Mouse (Mus musculus): Measurements from ENCODE around the gene Ube4a. TPM values are rescaled to one million over a fixed set of nuclear protein-coding genes. Genes with fewer than 3 reads are reported as not detected.

Ube4a gene
- total RNA-seq, 1 experiment from 2014 or later = 43.2 TPM

- no peak for ATAC-seq (replicated peaks; ENCODE audit: insufficient number of reproducible peaks, low FRiP score, low TSS enrichment, poor library complexity, severe bottlenecking)
Measured at GRCm38 (mm10) chr9:44919606-44920005, 45.8 kb downstream of the Ube4a start.

GRCm38 (mm10) chr9:44916196-44916595 is 49.2 kb downstream of the Ube4a start:
- peak; percentile 67; the same call in 1 of the 2 replicates for ATAC-seq (replicated peaks; ENCODE audit: insufficient number of reproducible peaks, low FRiP score, low TSS enrichment, poor library complexity, severe bottlenecking)

GRCm38 (mm10) chr9:44914706-44915105 is 50.7 kb downstream of the Ube4a start:
- ATAC-seq (replicated peaks; ENCODE audit: insufficient number of reproducible peaks, low FRiP score, low TSS enrichment, poor library complexity, severe bottlenecking) = no peak

- ATAC-seq (replicated peaks; ENCODE audit: insufficient number of reproducible peaks, low FRiP score, low TSS enrichment, poor library complexity, severe bottlenecking) = no peak
Measured at GRCm38 (mm10) chr9:44911365-44911764, 54.0 kb downstream of the Ube4a start.

- no peak for ATAC-seq (replicated peaks; ENCODE audit: insufficient number of reproducible peaks, low FRiP score, low TSS enrichment, poor library complexity, severe bottlenecking)
Measured at GRCm38 (mm10) chr9:44905620-44906019, 59.8 kb downstream of the Ube4a start.

GRCm38 (mm10) chr9:44904964-44905363 is 60.4 kb downstream of the Ube4a start:
- ATAC-seq (replicated peaks; ENCODE audit: insufficient number of reproducible peaks, low FRiP score, low TSS enrichment, poor library complexity, severe bottlenecking) = no peak

GRCm38 (mm10) chr9:44903856-44904255 is 61.5 kb downstream of the Ube4a start:
- no peak for ATAC-seq (replicated peaks; ENCODE audit: insufficient number of reproducible peaks, low FRiP score, low TSS enrichment, poor library complexity, severe bottlenecking)

GRCm38 (mm10) chr9:44900402-44900801 is 65.0 kb downstream of the Ube4a start:
- no peak for ATAC-seq (replicated peaks; ENCODE audit: insufficient number of reproducible peaks, low FRiP score, low TSS enrichment, poor library complexity, severe bottlenecking)

- no peak for ATAC-seq (replicated peaks; ENCODE audit: insufficient number of reproducible peaks, low FRiP score, low TSS enrichment, poor library complexity, severe bottlenecking)
Measured at GRCm38 (mm10) chr9:44899716-44900115, 65.7 kb downstream of the Ube4a start.

- no peak for ATAC-seq (replicated peaks; ENCODE audit: insufficient number of reproducible peaks, low FRiP score, low TSS enrichment, poor library complexity, severe bottlenecking)
Measured at GRCm38 (mm10) chr9:44897024-44897423, 68.4 kb downstream of the Ube4a start.

- ATAC-seq (replicated peaks; ENCODE audit: insufficient number of reproducible peaks, low FRiP score, low TSS enrichment, poor library complexity, severe bottlenecking) = no peak
Measured at GRCm38 (mm10) chr9:44892664-44893063, 72.7 kb downstream of the Ube4a start.

GRCm38 (mm10) chr9:44891210-44891609 is 74.2 kb downstream of the Ube4a start:
- ATAC-seq (replicated peaks; ENCODE audit: insufficient number of reproducible peaks, low FRiP score, low TSS enrichment, poor library complexity, severe bottlenecking) = no peak

GRCm38 (mm10) chr9:44890122-44890521 is 75.3 kb downstream of the Ube4a start:
- no peak for ATAC-seq (replicated peaks; ENCODE audit: insufficient number of reproducible peaks, low FRiP score, low TSS enrichment, poor library complexity, severe bottlenecking)

GRCm38 (mm10) chr9:44888114-44888624 is 77.2 kb downstream of the Ube4a start:
- ATAC-seq (replicated peaks; ENCODE audit: insufficient number of reproducible peaks, low FRiP score, low TSS enrichment, poor library complexity, severe bottlenecking) = no peak

- ATAC-seq (replicated peaks; ENCODE audit: insufficient number of reproducible peaks, low FRiP score, low TSS enrichment, poor library complexity, severe bottlenecking) = no peak
Measured at GRCm38 (mm10) chr9:44882981-44883569, 82.3 kb downstream of the Ube4a start.

GRCm38 (mm10) chr9:44882436-44882980 is 82.9 kb downstream of the Ube4a start:
- ATAC-seq (replicated peaks; ENCODE audit: insufficient number of reproducible peaks, low FRiP score, low TSS enrichment, poor library complexity, severe bottlenecking) = peak; percentile 34; the same call in 1 of the 2 replicates

GRCm38 (mm10) chr9:44881941-44882435 is 83.4 kb downstream of the Ube4a start:
- ATAC-seq (replicated peaks; ENCODE audit: insufficient number of reproducible peaks, low FRiP score, low TSS enrichment, poor library complexity, severe bottlenecking) = peak; percentile 29; the same call in 1 of the 2 replicates

GRCm38 (mm10) chr9:44881221-44881871 is 84.1 kb downstream of the Ube4a start, which contains the start of gene Kmt2a:
TSS of gene Kmt2a (minus strand) at chr9:44881296.
- ATAC-seq (replicated peaks; ENCODE audit: insufficient number of reproducible peaks, low FRiP score, low TSS enrichment, poor library complexity, severe bottlenecking) = peak; percentile 82

GRCm38 (mm10) chr9:44880309-44881081 is 84.9 kb downstream of the Ube4a start:
- no peak for ATAC-seq (replicated peaks; ENCODE audit: insufficient number of reproducible peaks, low FRiP score, low TSS enrichment, poor library complexity, severe bottlenecking)

All from monocyte, adult 5-6 weeks (primary cell).